Mouse (Mus musculus) urinary bladder, adult 2 months (tissue): ENCODE measurements at regions not wholly inside any gene's neighbourhood (a gene's known extent, or its start where the extent isn't known, plus 50 kb on each side); places are given as distances from the start of the nearest gene placed in this dataset.
A peak's percentile ranks its signal among the peaks of the same experiment; 100 is the strongest.

Experiments
- DNase-seq: peaks from one replicate; pipeline ENCODE4 v3.0.0; 2022; ENCODE audit warnings: low spot score

DNA sequence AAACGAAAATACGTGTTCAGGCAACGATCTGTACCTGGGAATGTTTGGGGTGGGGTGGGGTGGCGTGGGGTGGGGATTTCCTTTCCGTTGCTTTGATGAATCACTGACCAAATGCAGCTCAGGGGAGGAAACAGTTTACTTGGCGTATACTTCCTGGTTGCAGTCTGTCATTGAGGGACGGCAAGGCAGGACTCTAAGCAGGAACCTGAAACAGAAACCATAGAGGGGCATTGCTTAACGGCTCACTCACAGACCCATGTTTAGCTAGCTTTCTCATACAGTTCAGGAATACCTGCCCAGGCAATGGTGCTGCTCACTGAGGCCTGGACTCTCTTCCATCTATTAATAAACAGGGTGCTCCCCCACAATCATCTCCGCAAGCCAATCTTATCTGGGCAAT, 55.1 kb upstream of the Smox start:
- DNase-seq, result no peak

DNA sequence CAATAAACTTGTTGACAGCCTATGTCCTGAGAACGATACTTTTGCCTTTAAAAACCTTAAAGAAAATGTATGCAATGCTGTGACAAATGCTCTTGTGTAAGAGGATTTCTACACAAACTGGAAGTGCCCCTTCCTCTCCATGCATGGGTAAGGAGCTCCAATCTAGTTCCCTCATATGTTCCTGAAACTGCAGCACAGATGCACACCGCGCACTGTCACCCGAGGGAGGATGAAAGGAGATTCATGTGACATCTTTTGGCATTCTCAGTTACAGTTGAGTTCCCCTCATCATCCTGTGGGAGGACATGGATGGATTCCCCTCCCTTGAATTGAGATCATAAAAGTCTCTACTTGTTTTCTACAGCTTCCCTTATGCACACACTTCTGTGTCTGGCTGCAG, 60.8 kb upstream of the Smox start:
- DNase-seq, result no peak

DNA sequence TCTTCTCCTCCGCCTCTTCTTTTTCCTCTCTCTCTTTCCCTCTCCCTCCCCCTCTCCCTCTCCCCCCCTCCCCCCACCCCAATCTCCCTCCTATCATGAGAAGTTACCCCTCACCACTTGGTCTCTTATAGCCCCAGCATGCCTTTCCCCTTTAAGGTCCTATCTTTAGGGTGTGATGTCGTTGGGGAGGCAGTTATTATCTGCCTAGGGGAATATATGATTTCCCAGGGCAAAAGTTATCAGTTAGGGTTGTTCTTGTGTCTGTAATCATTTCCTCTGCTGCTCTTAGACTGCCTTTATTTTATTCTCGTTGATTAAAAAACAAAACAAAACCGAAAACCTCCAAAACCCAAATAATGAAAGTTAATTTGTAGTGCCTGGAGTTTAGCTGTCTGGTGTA, 63.2 kb upstream of the Smox start:
- no peak for DNase-seq

DNA sequence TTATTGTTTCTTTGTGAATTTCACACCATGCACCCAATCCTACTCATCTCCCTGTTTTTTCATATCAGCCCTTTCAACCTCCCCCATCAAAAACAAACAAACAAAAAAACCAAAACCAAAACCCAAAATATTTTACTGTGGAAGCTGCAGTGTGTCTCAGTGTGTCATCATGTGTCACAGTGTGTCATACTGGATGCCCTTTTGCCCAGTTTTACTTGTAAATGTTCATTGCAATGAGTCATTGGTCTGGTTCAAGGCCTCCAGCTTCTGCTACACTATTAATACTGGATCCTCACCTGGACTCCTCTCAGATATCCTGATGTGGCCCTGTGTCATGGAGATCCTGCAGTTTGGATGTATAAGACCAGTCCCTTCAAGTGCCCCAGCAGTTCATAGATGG, 64.4 kb upstream of the Smox start:
- DNase-seq, result no peak

DNA sequence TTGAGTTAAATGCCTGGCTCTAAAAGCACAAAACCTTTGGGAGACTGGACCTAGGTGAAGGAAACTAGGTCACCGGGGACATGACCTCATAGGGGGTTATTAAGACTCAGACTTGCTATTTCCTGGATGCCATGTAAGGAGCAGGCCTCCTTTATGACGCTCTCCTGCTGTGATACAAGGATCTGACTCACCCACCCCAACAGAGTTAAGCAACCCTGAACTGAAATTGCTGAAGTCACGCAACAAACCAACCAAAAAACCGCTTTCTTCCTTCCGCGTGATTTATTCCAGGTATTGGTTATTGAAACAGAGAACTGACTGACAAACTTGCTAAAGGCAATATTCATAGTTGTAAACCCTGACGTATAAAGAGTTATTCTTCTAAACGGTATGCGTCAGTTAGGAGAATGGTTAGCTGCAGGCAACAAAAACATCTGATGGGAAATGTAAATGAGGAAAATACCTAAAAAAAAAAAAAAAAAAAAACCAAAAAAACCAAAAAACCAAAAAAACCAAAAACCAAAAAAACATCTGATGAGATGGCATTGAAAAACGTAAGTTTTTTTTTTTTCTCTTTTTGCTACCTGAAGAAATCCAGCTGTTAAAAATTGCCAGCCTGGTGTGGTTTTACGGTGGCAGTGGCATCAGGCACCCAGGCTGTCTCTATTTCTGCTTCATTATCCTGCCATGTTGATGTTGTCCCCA, 67.5 kb upstream of the Smox start:
- no peak for DNase-seq

DNA sequence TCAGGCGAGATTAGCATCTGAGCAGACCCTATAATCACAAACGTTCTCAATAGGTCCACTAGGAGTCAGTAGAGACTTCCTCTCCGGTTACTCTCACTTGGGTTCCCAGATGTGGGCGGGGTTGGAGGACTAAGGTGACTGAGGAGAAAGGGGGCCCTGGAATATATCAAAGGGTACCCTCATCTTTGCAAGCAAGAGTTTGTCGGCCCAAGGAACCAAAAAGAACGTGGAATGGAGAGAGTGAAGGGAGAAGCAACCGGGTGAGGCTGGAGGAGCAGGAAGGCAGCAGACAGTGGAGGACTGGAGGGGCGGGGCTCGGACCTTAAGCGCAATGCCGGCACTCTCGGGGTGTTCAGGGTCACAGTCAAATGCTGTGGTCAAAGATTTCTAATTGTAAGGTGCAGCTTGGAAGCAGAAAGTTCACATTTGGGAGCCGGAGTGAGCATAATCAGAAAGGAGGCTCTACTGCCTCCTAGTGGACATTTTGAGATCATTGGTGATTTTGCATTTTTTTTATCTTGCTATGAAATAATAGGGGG, 68.3 kb upstream of the Smox start:
- peak; percentile 28 for DNase-seq

DNA sequence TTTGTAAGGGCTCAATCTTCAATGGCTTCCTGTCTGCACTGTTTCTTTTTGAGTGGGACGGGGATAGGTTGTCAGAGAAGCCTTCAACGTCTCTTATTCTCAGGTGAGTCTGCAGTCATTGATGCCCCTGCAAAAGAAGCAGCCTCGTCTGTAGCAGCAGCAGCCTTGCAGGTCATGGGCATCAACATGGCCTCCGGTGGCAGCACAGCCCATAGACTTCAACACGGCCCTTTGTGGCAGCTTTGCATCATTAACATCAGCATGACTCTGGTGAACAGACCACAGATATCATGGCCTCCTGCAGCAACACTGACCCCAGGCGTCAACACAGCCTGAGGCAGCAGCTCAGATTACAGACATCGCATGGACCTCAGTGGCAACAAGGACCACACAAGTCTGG, 65.4 kb upstream of the Rnf24 start:
- DNase-seq, result no peak

DNA sequence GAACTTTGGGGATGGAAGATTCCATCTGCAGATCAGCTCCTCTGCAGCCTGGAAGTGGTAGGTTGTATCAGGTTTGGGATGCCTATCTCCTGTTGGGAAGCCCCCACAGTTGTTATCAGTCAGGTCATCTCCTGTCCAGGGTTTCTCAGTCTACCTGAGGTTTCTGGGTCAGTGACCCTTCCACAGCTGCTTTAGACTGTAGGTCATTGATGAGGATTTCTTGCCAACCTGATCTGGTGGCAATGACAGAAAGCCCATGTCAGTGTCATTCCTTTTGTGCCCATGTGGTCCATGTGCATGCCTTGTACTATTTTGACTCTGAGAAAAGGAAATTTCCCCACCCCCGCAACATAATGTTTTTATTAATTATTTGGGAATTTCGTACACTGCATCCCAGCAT, 64.8 kb upstream of the Rnf24 start:
- DNase-seq, result no peak

DNA sequence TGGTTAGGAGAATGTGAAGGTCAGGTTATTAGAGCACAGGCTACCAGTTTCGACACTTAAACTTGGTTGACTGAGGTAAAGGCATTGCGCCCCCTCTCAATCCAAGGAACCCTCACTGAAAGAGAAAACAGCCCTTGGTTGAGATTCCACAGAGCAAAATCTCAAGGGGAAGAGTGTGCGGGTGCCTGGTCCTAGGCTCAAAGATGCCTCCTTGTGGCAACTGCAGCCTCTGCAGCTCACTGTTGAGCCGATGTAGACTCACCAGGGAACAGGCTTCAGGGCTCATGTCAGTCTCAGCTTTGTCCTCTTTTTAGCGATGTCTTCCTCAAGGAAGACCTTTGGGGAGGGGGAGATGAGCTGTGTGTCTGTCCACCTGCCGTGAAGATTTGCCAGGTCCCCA, 63.8 kb upstream of the Rnf24 start:
- no peak for DNase-seq

DNA sequence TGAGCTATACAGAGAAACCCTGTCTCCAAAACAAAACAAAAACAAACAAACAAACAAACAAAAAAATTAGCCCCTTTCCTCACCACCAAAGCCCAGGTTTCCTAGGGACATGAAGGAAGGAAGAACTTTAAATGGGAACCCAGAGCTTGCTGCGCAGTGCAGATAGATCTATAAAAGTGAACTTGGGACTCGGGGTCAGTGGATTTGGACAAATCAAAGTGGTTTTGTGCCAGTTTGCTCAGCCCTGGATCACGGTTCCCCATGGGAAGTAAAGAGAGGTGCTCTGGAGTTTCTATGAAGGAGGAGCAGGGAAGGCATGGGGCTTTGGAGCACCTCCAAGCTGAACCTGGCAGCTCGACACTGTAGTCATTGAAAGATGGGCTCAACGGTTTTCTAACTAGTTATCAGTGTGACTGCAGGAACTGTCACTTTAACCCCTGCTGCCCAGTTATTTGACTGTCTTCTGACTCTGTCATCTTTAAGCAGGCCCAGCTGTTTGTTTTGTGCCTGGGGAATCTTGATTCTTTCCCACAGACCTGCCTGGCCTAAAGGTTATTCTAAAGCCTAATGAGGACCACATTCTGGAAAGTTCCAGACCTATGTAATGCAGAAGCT, 58.3 kb upstream of the Rnf24 start:
- no peak for DNase-seq

DNA sequence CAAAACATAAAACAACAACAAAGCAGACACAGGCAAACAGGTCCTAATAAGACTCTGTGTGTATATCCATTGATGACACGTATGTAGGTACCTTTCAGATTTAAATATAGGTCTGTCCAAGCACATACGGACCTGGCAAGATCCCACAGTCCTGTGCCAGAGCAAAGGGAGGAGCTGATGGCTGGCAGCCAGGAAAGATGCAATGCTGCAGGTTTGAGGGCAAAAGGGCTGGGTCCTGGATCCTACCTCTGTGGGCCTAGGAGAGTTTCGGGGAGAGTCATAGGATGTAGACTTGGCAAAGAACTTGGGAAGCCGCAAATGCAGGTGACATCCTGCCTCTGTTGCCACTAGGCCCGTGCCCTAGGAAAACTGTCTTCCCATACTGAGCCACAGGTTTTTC, 54.6 kb upstream of the Rnf24 start:
- no peak for DNase-seq

DNA sequence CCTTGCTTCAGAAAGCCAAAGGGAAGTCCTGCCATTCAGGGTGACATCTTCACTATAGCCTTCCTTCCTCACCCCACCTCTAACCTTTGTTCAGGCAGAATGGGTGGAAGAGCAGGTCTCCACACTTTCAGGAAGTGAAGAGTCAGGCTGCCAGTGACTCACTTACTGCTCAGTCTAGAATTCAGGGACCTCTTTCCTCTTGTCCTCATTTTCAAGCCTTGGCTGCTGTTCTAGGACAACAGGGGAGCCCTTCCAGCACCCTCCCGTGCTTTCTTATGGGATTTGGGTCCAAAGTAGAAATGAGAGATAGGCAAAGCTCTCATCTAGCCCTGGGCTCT, 51.5 kb upstream of the Rnf24 start:
- DNase-seq, result no peak

DNA sequence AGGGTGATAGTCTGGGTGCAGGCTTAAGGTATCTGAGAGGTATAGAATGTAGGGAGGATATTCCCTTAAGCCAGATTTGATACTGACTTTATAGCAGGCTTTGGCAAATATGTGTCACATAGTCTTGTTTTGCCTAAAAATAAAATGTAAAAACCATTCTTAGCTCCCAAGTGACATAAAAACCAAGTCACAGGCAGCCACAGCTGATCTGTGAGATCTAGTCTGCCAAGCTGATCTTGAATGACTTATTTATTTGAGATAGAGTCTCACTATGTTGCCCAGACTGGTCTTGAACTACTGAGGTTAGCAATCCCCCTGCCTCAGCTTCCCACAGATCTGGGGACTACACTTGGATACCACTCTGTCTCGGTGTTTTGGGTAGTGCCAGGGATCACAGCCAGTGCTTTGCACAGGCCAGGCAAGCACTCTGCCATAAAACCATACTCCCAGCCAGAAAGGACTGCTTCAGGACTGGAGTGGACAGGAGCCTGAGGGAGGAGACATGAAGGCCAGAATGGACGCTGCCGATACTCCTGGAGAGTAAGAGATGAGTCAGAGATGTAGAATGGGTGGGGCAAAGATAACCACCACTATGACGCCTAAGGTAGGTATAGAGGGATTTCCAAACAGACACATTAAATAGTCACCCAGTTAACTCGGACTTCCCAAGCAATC, 51.0 kb upstream of the Rnf24 start:
- DNase-seq, result no peak
